In the genomic region with DNA sequence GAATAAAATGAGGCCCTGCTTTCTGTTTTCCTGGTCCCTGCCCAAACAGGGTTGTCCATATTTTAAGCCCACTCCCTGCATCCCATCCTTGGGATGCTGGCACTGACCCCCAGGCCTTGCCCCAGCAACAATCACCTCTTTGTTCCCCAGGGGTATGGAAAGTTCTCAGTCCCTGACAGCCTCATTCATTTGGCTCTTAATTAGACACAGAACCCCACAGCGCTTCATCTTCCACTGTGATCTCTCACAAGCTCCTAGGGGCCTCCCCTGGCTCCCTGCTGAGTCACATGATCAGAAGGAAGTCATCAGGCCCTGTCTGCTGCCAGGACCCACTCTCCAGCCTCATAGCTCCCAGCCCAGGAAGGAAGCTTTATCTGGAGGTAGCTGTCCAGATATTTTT, we compare ENCODE assay signal across 8 mouse cellular contexts.
DNase-seq lines count a peak whose midpoint lies in the region; ATAC-seq lines count a peak whose summit lies in the region.
"Had no signal": no experiment of that assay in that cellular context is flagged by ENCODE, and none has a peak within 500 bp of the region (broad histone marks: within the 10 kb centered on the region; RNA-seq: fewer than 3 reads in every experiment).

No protein-coding gene starts in this region.

- peak; percentile 41; the same call in 1 of the 2 replicates for ATAC-seq in neural tube, embryonic 11.5 days (ENCODE audit: insufficient read depth, low FRiP score, low TSS enrichment)

- H3K9ac ChIP-seq in neural tube, embryonic 11.5 days (ENCODE audit: low read length) = no peak overlapping the region

- H3K4me3 ChIP-seq in embryonic facial prominence, embryonic 10.5 days = no peak overlapping the region
- H3K4me3 ChIP-seq in neural tube, embryonic 11.5 days (ENCODE audit: low read depth, low read length) = no peak overlapping the region
- H3K4me3 ChIP-seq: megakaryocyte, embryonic 14.5 days had no signal

- peak overlapping the region; percentile 20; the same call in 1 of the 2 replicates for H3K27ac ChIP-seq in embryonic facial prominence, embryonic 10.5 days (replicated peaks)
- H3K27ac ChIP-seq in neural tube, embryonic 11.5 days (ENCODE audit: low read depth, low read length) = no peak overlapping the region

- no peaks in the 10 kb centered on the region for H3K9me3 ChIP-seq in embryonic facial prominence, embryonic 10.5 days
- no peaks in the 10 kb centered on the region for H3K9me3 ChIP-seq in neural tube, embryonic 11.5 days (ENCODE audit: control insufficient read depth, low read length)

- no peaks in the 10 kb centered on the region for H3K27me3 ChIP-seq in embryonic facial prominence, embryonic 10.5 days (replicated peaks; ENCODE audit: low read depth, poor library complexity, severe bottlenecking)
- H3K27me3 ChIP-seq in neural tube, embryonic 11.5 days (ENCODE audit: control insufficient read depth, insufficient read depth, low read length) = no peaks in the 10 kb centered on the region
- H3K27me3 ChIP-seq: megakaryocyte, embryonic 14.5 days had no signal

- H3K36me3 ChIP-seq in embryonic facial prominence, embryonic 10.5 days (replicated peaks) = no peaks in the 10 kb centered on the region
- H3K36me3 ChIP-seq in neural tube, embryonic 11.5 days (ENCODE audit: control insufficient read depth, insufficient read depth, low read length) = no peaks in the 10 kb centered on the region

- DNase-seq in kidney, postnatal 4 days = peak; percentile 6 to 8
- DNase-seq in kidney, adult 18-20 months = no peak
- peak; percentile 44 for DNase-seq in embryonic facial prominence, embryonic 10.5 days (ENCODE audit: low spot score)
- peak; percentile 7 to 9 for DNase-seq in gastrocnemius, adult 8-10 months (ENCODE audit: low spot score in 2 of 2)
- DNase-seq in neural tube, embryonic 11.5 days (ENCODE audit: low spot score) = peak; percentile 37
- DNase-seq in B cell, adult 2 months = no peak
- DNase-seq in urinary bladder, adult 2 months (ENCODE audit: low spot score) = no peak

- H3K4me1 ChIP-seq in embryonic facial prominence, embryonic 10.5 days = peaks cover 21% of the 10 kb centered on the region
- no peaks in the 10 kb centered on the region; the same call in 1 of the 2 replicates for H3K4me1 ChIP-seq in neural tube, embryonic 11.5 days (ENCODE audit: control insufficient read depth, insufficient read depth, low read length)
- H3K4me1 ChIP-seq: megakaryocyte, embryonic 14.5 days had no signal

- no peak overlapping the region for H3K4me2 ChIP-seq in neural tube, embryonic 11.5 days (ENCODE audit: low read depth)

- WGBS in embryonic facial prominence, embryonic 10.5 days = 15% methylated on average over 1 of the region's 1 CpGs
- 14% methylated on average over 1 of the region's 1 CpGs for WGBS in neural tube, embryonic 11.5 days

Comparison
In these comparisons a context has a peak if more than half of its experiments do, and no peak if none do; other contexts are left out.
1. DNase-seq: peak in kidney, postnatal 4 days (2 of 2), embryonic facial prominence, embryonic 10.5 days (single experiment), gastrocnemius, adult 8-10 months (2 of 2) and neural tube, embryonic 11.5 days (single experiment); none in kidney, adult 18-20 months (single experiment), B cell, adult 2 months (0 of 2) and urinary bladder, adult 2 months (single experiment).